Mouse (Mus musculus) B cell, adult 62 days (primary cell): ENCODE data around the gene Ifna7. TPM values are rescaled to one million over a fixed set of nuclear protein-coding genes. Genes with fewer than 3 reads are reported as not detected.

Experiments
- total RNA-seq: library from RNA; stranded (reverse); gene quantifications from 4 replicates; pipeline ENCODE4 v1.2.4, GENCODE M21; 2023

Gene Ifna7
- not detected in 4 replicates for total RNA-seq

GRCm38 (mm10) chr4:88815928-88816327, at the start of gene Ifna7:
Ifna7 (plus strand) TSS chr4:88816228.

DNA sequence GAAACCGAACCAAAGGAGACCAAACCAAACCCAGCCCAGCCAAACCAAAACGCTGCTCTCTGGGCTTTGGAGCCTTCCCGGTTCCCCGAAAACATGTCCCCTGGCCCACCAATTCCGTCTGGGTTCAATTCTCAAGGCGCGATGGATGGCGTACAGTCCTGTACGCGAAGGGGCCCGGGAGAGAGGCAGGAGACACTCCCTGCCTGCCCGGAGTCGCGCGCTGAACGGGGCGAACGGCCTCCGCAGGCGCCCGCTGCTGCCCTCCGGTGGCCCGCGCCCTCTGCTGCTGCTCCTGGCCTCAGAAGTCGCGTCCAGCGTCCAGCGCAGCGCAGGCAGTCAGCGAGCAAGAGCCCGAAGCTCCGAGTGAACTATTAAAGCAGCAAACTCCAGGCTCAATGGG, 42.5 kb upstream of the Ifna7 start, which contains the start of gene Gm13290:
TSS of gene Gm13290 (plus strand) at position 301 of the 400 bp plus-strand sequence.

GRCm38 (mm10) chr4:88776622-88777021, 39.4 kb upstream of the Ifna7 start, which contains the start of gene Gm13289:
Gm13289 (plus strand) TSS chr4:88776922.

GRCm38 (mm10) chr4:88779550-88779949, 36.5 kb upstream of the Ifna7 start, which contains the start of gene Gm13272:
Gm13272 (plus strand) TSS chr4:88779850.

DNA sequence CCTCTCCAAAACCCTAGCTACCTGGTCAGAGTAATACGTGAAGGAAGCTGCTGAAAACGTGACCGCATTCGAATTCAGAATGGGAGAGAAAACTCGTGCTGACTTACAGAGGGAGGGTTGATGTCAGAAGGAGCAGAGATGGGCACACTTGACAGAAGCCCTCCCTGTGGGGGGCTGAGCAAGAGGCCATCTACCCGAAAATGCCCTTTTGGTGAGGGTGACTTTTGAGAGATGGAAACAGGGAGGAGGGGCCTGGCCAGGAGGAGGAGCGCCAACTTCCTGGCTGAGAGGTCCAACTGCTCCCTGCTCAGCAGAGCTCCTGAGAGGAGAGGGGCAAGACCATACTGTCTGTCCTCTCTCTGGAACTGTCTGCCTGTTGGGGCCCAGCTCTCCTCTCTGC, 34.2 kb upstream of the Ifna7 start, which contains the start of gene Ifnz:
TSS of gene Ifnz (plus strand) at position 301 of the 400 bp plus-strand sequence.

GRCm38 (mm10) chr4:88785409-88785808, 30.6 kb upstream of the Ifna7 start, which contains the start of gene Gm13276:
Gm13276 (plus strand) TSS chr4:88785709.

DNA sequence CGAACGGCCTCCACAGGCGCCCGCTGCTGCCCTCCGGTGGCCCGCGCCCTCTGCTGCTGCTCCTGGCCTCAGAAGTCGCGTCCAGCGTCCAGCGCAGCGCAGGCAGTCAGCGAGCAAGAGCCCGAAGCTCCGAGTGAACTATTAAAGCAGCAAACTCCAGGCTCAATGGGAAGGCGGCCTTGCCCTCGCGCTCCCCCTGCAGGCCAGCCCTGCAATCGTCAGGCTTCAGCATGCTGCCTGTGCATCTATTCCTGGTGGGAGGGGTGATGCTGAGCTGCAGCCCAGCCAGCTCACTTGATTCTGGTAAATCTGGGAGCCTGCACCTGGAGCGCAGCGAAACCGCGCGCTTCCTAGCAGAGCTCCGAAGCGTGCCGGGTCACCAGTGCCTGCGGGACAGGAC, 27.6 kb upstream of the Ifna7 start, which contains the start of gene Gm13277:
TSS of gene Gm13277 (plus strand) at position 231 of the 400 bp plus-strand sequence.

GRCm38 (mm10) chr4:88791250-88791649, 24.8 kb upstream of the Ifna7 start, which contains the start of gene Gm13278:
Gm13278 (plus strand) TSS chr4:88791550.

DNA sequence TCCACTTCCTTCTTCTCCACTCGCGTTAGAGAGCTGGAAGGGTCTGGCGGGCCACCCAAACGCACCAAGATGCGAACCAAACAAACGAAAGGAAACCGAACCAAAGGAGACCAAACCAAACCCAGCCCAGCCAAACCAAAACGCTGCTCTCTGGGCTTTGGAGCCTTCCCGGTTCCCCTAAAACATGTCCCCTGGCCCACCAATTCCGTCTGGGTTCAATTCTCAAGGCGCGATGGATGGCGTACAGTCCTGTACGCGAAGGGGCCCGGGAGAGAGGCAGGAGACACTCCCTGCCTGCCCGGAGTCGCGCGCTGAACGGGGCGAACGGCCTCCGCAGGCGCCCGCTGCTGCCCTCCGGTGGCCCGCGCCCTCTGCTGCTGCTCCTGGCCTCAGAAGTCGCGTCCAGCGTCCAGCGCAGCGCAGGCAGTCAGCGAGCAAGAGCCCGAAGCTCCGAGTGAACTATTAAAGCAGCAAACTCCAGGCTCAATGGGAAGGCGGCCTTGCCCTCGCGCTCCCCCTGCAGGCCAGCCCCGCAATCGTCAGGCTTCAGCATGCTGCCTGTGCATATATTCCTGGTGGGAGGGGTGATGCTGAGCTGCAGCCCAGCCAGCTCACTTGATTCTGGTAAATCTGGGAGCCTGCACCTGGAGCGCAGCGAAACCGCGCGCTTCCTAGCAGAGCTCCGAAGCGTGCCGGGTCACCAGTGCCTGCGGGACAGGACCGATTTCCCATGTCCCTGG, 21.9 kb upstream of the Ifna7 start, which contains the start of gene Gm13275:
TSS of gene Gm13275 (plus strand) at position 552 of the 740 bp plus-strand sequence.

DNA sequence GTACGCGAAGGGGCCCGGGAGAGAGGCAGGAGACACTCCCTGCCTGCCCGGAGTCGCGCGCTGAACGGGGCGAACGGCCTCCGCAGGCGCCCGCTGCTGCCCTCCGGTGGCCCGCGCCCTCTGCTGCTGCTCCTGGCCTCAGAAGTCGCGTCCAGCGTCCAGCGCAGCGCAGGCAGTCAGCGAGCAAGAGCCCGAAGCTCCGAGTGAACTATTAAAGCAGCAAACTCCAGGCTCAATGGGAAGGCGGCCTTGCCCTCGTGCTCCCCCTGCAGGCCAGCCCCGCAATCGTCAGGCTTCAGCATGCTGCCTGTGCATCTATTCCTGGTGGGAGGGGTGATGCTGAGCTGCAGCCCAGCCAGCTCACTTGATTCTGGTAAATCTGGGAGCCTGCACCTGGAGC, 18.9 kb upstream of the Ifna7 start, which contains the start of gene Gm13279:
TSS of gene Gm13279 (plus strand) at position 301 of the 400 bp plus-strand sequence.

GRCm38 (mm10) chr4:88799365-88799764, 16.7 kb upstream of the Ifna7 start, which contains the start of gene Gm13285:
Gm13285 (plus strand) TSS chr4:88799665.

DNA sequence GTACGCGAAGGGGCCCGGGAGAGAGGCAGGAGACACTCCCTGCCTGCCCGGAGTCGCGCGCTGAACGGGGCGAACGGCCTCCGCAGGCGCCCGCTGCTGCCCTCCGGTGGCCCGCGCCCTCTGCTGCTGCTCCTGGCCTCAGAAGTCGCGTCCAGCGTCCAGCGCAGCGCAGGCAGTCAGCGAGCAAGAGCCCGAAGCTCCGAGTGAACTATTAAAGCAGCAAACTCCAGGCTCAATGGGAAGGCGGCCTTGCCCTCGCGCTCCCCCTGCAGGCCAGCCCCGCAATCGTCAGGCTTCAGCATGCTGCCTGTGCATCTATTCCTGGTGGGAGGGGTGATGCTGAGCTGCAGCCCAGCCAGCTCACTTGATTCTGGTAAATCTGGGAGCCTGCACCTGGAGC, 13.1 kb upstream of the Ifna7 start, which contains the start of gene Gm13287:
TSS of gene Gm13287 (plus strand) at position 301 of the 400 bp plus-strand sequence.

GRCm38 (mm10) chr4:88805231-88805630, 10.8 kb upstream of the Ifna7 start, which contains the start of gene Gm13288:
Gm13288 (plus strand) TSS chr4:88805531.

DNA sequence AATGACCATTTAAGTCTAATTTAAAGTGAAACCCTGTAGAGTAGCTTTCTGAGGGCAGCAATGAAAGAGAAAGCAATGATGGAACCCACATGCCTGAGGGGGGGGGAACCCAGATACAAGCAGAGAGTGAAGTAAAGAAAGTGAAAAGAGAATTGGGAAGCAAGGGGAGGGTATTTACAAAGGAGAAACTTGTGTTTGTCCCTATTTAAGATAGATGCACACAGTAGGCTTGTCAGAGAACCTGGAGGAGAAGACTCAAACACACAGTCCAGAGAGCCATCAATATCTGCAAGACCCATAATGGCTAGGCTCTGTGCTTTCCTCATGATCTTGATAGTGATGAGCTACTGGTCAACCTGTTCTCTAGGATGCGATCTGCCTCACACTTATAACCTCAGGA, 3.6 kb downstream of the Ifna7 start, which contains the start of gene Ifna11:
TSS of gene Ifna11 (plus strand) at position 301 of the 400 bp plus-strand sequence.

GRCm38 (mm10) chr4:88827116-88827515, 11.1 kb downstream of the Ifna7 start, which contains the start of gene Ifna6:
Ifna6 (plus strand) TSS chr4:88827416.

GRCm38 (mm10) chr4:88835225-88835624, 19.2 kb downstream of the Ifna7 start, which contains the start of gene Ifna5:
Ifna5 (plus strand) TSS chr4:88835525.

GRCm38 (mm10) chr4:88841438-88841911, 25.4 kb downstream of the Ifna7 start, which contains the start of gene Ifna4:
Ifna4 (plus strand) TSS chr4:88841861.

GRCm38 (mm10) chr4:88849698-88850097, 33.7 kb downstream of the Ifna7 start, which contains the start of gene Ifna1:
Ifna1 (plus strand) TSS chr4:88850087.

Other genes with a start within 250 kb of the Ifna7 start
- gene Ifna14, start 244.4 kb upstream of the Ifna7 start, total RNA-seq, result not detected in 4 replicates
- not detected in 4 replicates for gene Ifna9, start 223.8 kb upstream of the Ifna7 start, total RNA-seq
- gene Ifna12, start 212.9 kb upstream of the Ifna7 start, total RNA-seq, result not detected in 4 replicates
- gene C87499, start 181.8 kb upstream of the Ifna7 start, total RNA-seq, result not detected in 4 replicates
- gene Ifna13, start 171.8 kb upstream of the Ifna7 start, total RNA-seq, result not detected in 4 replicates
- not detected in 4 replicates for gene Ifna16, start 139.3 kb upstream of the Ifna7 start, total RNA-seq
- not detected in 4 replicates for gene Ifna2, start 132.3 kb upstream of the Ifna7 start, total RNA-seq
- not detected in 4 replicates for gene Ifnab, start 124.9 kb upstream of the Ifna7 start, total RNA-seq
- not detected in 4 replicates for gene Gm26566, start 94.4 kb upstream of the Ifna7 start, total RNA-seq
- 14.4 to 16.1 TPM (median 15.0 TPM) in 4 replicates for gene Klhl9, start 93.8 kb upstream of the Ifna7 start, total RNA-seq
- gene Gm13271, start 61.4 kb upstream of the Ifna7 start, total RNA-seq, result not detected in 4 replicates
- not detected in 4 replicates for gene Gm13283, start 56.1 kb upstream of the Ifna7 start, total RNA-seq
- gene Gm13290, start 42.4 kb upstream of the Ifna7 start, total RNA-seq, result not detected in 4 replicates
- gene Gm13289, start 39.3 kb upstream of the Ifna7 start, total RNA-seq, result not detected in 4 replicates
- gene Gm13272, start 36.4 kb upstream of the Ifna7 start, total RNA-seq, result not detected in 4 replicates
- not detected in 4 replicates for gene Ifnz, start 34.1 kb upstream of the Ifna7 start, total RNA-seq
- gene Gm13276, start 30.5 kb upstream of the Ifna7 start, total RNA-seq, result not detected in 4 replicates
- not detected in 4 replicates for gene Gm13277, start 27.6 kb upstream of the Ifna7 start, total RNA-seq
- not detected in 4 replicates for gene Gm13278, start 24.7 kb upstream of the Ifna7 start, total RNA-seq
- gene Gm13275, start 21.7 kb upstream of the Ifna7 start, total RNA-seq, result not detected in 4 replicates
- not detected in 4 replicates for gene Gm13279, start 18.8 kb upstream of the Ifna7 start, total RNA-seq
- not detected in 4 replicates for gene Gm13285, start 16.6 kb upstream of the Ifna7 start, total RNA-seq
- gene Gm13287, start 13.0 kb upstream of the Ifna7 start, total RNA-seq, result not detected in 4 replicates
- gene Gm13288, start 10.7 kb upstream of the Ifna7 start, total RNA-seq, result not detected in 4 replicates
- not detected in 4 replicates for gene Ifna11, start 3.7 kb downstream of the Ifna7 start, total RNA-seq
- gene Ifna6, start 11.2 kb downstream of the Ifna7 start, total RNA-seq, result not detected in 4 replicates
- not detected in 4 replicates for gene Ifna5, start 19.3 kb downstream of the Ifna7 start, total RNA-seq
- gene Ifna4, start 25.6 kb downstream of the Ifna7 start, total RNA-seq, result not detected in 4 replicates
- not detected in 4 replicates for gene Ifna1, start 33.9 kb downstream of the Ifna7 start, total RNA-seq
- gene Ifne, start 64.0 kb downstream of the Ifna7 start, total RNA-seq, result not detected in 4 replicates